11 mouse cellular contexts compared by ENCODE assay signal in the genomic region with DNA sequence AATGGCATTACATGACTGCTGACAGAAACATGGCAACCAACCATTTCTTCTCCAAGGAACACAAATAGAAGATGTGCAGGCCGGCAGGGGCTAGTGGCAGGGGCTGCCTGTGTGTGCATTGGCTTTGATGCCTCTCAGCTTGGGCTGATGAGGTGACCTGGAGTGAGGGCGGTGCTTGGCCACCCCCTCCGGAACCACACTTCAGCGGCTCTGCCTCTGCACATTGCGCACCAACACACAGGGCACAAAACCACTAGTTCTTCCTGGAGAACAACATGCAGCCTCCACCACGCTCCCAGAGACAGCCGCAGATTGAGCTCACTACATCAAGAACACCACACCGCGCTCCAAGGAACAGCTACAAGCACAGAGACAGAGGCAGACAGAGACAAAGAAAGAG. TPM values are rescaled to one million over a fixed set of nuclear protein-coding genes. Genes with fewer than 3 reads are reported as not detected.
DNase-seq lines count a peak whose midpoint lies in the region; ATAC-seq lines count a peak whose summit lies in the region.
"Had no signal": no experiment of that assay in that cellular context is flagged by ENCODE, and none has a peak within 500 bp of the region (broad histone marks: within the 10 kb centered on the region; RNA-seq: fewer than 3 reads in every experiment).

No protein-coding gene starts in this region.

- no peaks in the 10 kb centered on the region for H3K9me3 ChIP-seq in heart, embryonic 10.5 days
- no peaks in the 10 kb centered on the region for H3K9me3 ChIP-seq in midbrain, embryonic 10.5 days (replicated peaks)
- H3K9me3 ChIP-seq in midbrain, embryonic 15.5 days, result no peaks in the 10 kb centered on the region

- H3K4me1 ChIP-seq in heart, embryonic 10.5 days, result peaks cover 73% of the 10 kb centered on the region
- H3K4me1 ChIP-seq in midbrain, embryonic 10.5 days, result peaks cover 95% of the 10 kb centered on the region
- H3K4me1 ChIP-seq in midbrain, embryonic 15.5 days, result peaks cover 54% of the 10 kb centered on the region

- no peak overlapping the region for H3K9ac ChIP-seq in midbrain, embryonic 15.5 days
- H3K9ac ChIP-seq: liver, embryonic 14.5 days had no signal

- DNase-seq in heart, adult 11 months, result peak; percentile 95
- DNase-seq in heart, embryonic 10.5 days (ENCODE audit: low spot score), result no peak
- DNase-seq in midbrain, embryonic 10.5 days (ENCODE audit: low spot score), result no peak
- peak; percentile 18 for DNase-seq in T-cell, adult 2 months (ENCODE audit: low spot score)
- DNase-seq in urinary bladder, adult 18-20 months (ENCODE audit: low spot score in 2 of 2), result no peak
- no peak for DNase-seq in adrenal gland, postnatal 4 days (ENCODE audit: low spot score in 2 of 2)
- DNase-seq: adrenal gland, adult 2 months had no signal

- H3K27me3 ChIP-seq in heart, embryonic 10.5 days (ENCODE audit: insufficient read depth, poor library complexity, severe bottlenecking), result no peaks in the 10 kb centered on the region
- no peaks in the 10 kb centered on the region for H3K27me3 ChIP-seq in midbrain, embryonic 10.5 days (ENCODE audit: low read depth, poor library complexity, severe bottlenecking)
- no peaks in the 10 kb centered on the region for H3K27me3 ChIP-seq in midbrain, embryonic 15.5 days (replicated peaks)

- no peak overlapping the region for H3K27ac ChIP-seq in heart, embryonic 10.5 days
- H3K27ac ChIP-seq in midbrain, embryonic 10.5 days (replicated peaks), result no peak overlapping the region
- H3K27ac ChIP-seq in midbrain, embryonic 15.5 days, result no peak overlapping the region
- H3K27ac ChIP-seq: liver, embryonic 14.5 days had no signal

- no peak for ATAC-seq in midbrain, embryonic 15.5 days (replicated peaks)
- 0 out of 2 replicates have a peak, but pooled peaks have one; percentile 4 for ATAC-seq in monocyte, adult 5-6 weeks (replicated peaks; ENCODE audit: insufficient number of reproducible peaks, low FRiP score, low TSS enrichment, poor library complexity, severe bottlenecking)
- ATAC-seq: midbrain, embryonic 16.5 days had no signal

- H3K4me3 ChIP-seq in heart, embryonic 10.5 days, result no peak overlapping the region
- H3K4me3 ChIP-seq in midbrain, embryonic 10.5 days, result peak overlapping the region; percentile 26; the same call in 1 of the 2 replicates
- no peak overlapping the region for H3K4me3 ChIP-seq in midbrain, embryonic 15.5 days

- peaks cover 93% of the 10 kb centered on the region for H3K36me3 ChIP-seq in heart, embryonic 10.5 days
- H3K36me3 ChIP-seq in midbrain, embryonic 10.5 days, result peaks cover 95% of the 10 kb centered on the region
- peaks cover 76% of the 10 kb centered on the region for H3K36me3 ChIP-seq in midbrain, embryonic 15.5 days (replicated peaks)

- 81% methylated on average over 9 of the region's 9 CpGs for WGBS in heart, embryonic 10.5 days
- whole genome bisulfite sequencing in midbrain, embryonic 10.5 days, result 89% methylated on average over 9 of the region's 9 CpGs
- WGBS in midbrain, embryonic 15.5 days, result 83% methylated on average over 9 of the region's 9 CpGs

- H3K4me2 ChIP-seq in midbrain, embryonic 15.5 days, result no peak overlapping the region

RNA-seq across cellular contexts. Expression of a gene that starts 7.9 kb away (rescaled TPM):
- 213 and 221 TPM in 2 replicates for polyA plus RNA-seq in heart, embryonic 10.5 days (2016; fragmentation: Nextera tagmentation; extraction: Ambion mirVana)
- polyA plus RNA-seq in midbrain, embryonic 10.5 days (2016; fragmentation: Nextera tagmentation; extraction: Ambion mirVana), result 279 and 293 TPM in 2 replicates
- polyA plus RNA-seq in midbrain, embryonic 15.5 days (2015; fragmentation: Nextera tagmentation; extraction: Ambion mirVana), result 175 and 176 TPM in 2 replicates
- total RNA-seq in monocyte, adult 5-6 weeks (2017), result 279 to 373 TPM (median 301 TPM) in 3 replicates
- 100 to 1,000 TPM; 722 to 725 TPM for total RNA-seq in adrenal gland, postnatal 4 days (2021)

RNA-seq across cellular contexts. Expression of a gene that starts 8.8 kb away (rescaled TPM):
- polyA plus RNA-seq in heart, embryonic 10.5 days (2016; fragmentation: Nextera tagmentation; extraction: Ambion mirVana), result 118 and 136 TPM in 2 replicates
- polyA plus RNA-seq in midbrain, embryonic 10.5 days (2016; fragmentation: Nextera tagmentation; extraction: Ambion mirVana), result 85.1 and 94.5 TPM in 2 replicates
- polyA plus RNA-seq in midbrain, embryonic 15.5 days (2015; fragmentation: Nextera tagmentation; extraction: Ambion mirVana), result 92.7 and 94.7 TPM in 2 replicates
- total RNA-seq in monocyte, adult 5-6 weeks (2017), result 48.7 to 61.1 TPM (median 56.4 TPM) in 3 replicates
- 100 to 1,000 TPM; 327 to 392 TPM for total RNA-seq in adrenal gland, postnatal 4 days (2021)

RNA-seq across cellular contexts. Expression of a gene that starts 17.5 kb away (rescaled TPM):
- 2.8 and 3.6 TPM in 2 replicates for polyA plus RNA-seq in heart, embryonic 10.5 days (2016; fragmentation: Nextera tagmentation; extraction: Ambion mirVana)
- 3.1 and 3.7 TPM in 2 replicates for polyA plus RNA-seq in midbrain, embryonic 10.5 days (2016; fragmentation: Nextera tagmentation; extraction: Ambion mirVana)
- 5.6 and 8.2 TPM in 2 replicates for polyA plus RNA-seq in midbrain, embryonic 15.5 days (2015; fragmentation: Nextera tagmentation; extraction: Ambion mirVana)
- total RNA-seq in monocyte, adult 5-6 weeks (2017), result 1.2 to 7.4 TPM (median 5.5 TPM) in 3 replicates
- total RNA-seq in adrenal gland, postnatal 4 days (2021), result 10 to 100 TPM; 29.2 to 33.2 TPM

RNA-seq across cellular contexts. Expression of a gene that starts 27.4 kb away (rescaled TPM):
- 3.8 and 5.2 TPM in 2 replicates for polyA plus RNA-seq in heart, embryonic 10.5 days (2016; fragmentation: Nextera tagmentation; extraction: Ambion mirVana)
- polyA plus RNA-seq in midbrain, embryonic 10.5 days (2016; fragmentation: Nextera tagmentation; extraction: Ambion mirVana), result 3.5 and 4.0 TPM in 2 replicates
- 2.4 and 3.3 TPM in 2 replicates for polyA plus RNA-seq in midbrain, embryonic 15.5 days (2015; fragmentation: Nextera tagmentation; extraction: Ambion mirVana)
- 57.3 to 157 TPM (median 67.9 TPM) in 3 replicates for total RNA-seq in monocyte, adult 5-6 weeks (2017)
- 1 to 10 TPM; 2.2 to 4.2 TPM for total RNA-seq in adrenal gland, postnatal 4 days (2021)

RNA-seq across cellular contexts. Expression of a gene that starts 47.5 kb away (rescaled TPM):
- 0.24 and 0.81 TPM in 2 replicates for polyA plus RNA-seq in heart, embryonic 10.5 days (2016; fragmentation: Nextera tagmentation; extraction: Ambion mirVana)
- 0.62 and 0.85 TPM in 2 replicates for polyA plus RNA-seq in midbrain, embryonic 10.5 days (2016; fragmentation: Nextera tagmentation; extraction: Ambion mirVana)
- 7.8 and 9.2 TPM in 2 replicates for polyA plus RNA-seq in midbrain, embryonic 15.5 days (2015; fragmentation: Nextera tagmentation; extraction: Ambion mirVana)
- not detected in 3 replicates for total RNA-seq in monocyte, adult 5-6 weeks (2017)
- total RNA-seq in adrenal gland, postnatal 4 days (2021), result 1 to 10 TPM; 3.9 TPM

Comparison
In these comparisons a context has a peak if more than half of its experiments do, and no peak if none do; other contexts are left out.
1. DNase-seq: peak in heart, adult 11 months (single experiment) and T-cell, adult 2 months (single experiment); none in heart, embryonic 10.5 days (single experiment), midbrain, embryonic 10.5 days (single experiment), urinary bladder, adult 18-20 months (0 of 2) and adrenal gland, postnatal 4 days (0 of 2).